Mouse (Mus musculus) bone marrow, adult 2 months (tissue): Measurements from ENCODE around the gene Nhlh1.

Experiments
- CTCF ChIP-seq: fragments of 200-500 bp; IDR thresholded peaks from 2 replicates; pipeline ENCODE4 v1.5.1; 2011; ENCODE audit warnings: low read length, control low read depth; ENCODE audit not compliant: control insufficient read depth, insufficient read depth
- POLR2A ChIP-seq: fragments of 200-500 bp; IDR thresholded peaks from 2 replicates; pipeline ENCODE4 v1.6.1; 2011; ENCODE audit warnings: low read depth, mild to moderate bottlenecking, control low read depth, low read length, borderline replicate concordance; ENCODE audit not compliant: control insufficient read depth

DNA sequence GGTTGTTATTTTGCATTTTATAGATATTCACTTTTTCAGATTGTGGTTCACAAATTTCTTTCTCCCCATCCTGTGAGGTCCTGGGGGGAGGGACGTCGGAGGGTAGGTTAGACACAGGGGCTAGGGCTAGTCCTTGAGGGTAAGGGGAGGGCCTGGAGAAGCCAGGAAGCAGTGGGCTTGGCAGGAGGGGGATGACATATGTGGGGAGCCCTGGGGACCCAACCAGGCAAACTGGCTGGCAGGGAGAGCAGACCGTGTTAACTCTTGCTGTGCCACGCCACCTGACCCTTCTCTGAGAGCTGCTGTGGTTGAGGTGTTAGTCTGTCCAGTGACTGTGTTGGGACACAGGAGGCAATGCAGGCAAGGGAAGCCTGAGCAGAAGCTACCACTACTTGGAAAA, 3.3 kb upstream of the Nhlh1 start:
- TF ChIP-seq CTCF, result no peak
- TF ChIP-seq POLR2A, result no peak
